In the genomic region with DNA sequence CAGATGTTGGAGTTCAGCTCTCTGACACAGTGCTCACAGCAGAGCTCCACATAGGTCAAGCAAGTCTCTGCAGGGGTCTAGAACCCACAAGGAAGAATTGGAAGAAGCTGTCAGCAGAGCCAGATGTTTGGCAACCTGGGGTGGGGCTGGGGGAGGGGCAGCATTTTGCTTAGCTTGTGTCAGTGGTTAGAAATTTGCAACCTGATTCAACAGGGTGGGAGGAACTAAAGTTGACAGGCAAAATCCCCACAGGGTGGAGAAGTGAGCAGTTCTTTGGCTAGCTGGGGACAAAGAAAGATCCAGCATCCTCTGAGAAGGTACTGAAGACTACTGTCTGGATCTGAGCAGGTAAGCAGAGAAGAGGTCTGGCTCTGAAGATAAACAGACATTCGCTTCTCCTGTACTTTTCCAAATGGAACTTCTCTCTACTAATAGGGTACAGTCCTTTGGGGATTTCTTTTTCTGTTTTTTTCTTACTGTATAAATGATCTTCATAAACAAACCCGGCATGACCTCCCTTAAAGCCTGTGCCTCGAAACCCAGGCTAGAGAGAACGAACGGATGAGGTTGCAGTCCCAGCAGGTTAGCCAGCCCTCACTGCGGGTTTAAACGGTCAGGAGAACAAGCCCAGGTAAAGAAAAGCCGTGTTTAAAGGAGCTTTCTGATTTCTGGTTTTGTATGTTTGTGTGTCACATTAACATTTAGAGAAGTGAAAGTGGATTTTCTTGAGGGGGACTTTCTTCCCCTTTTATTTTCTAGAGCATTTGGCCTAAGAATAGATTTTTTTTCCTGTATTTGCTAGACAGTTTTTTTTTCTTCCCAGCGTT, we compare ENCODE assay signal across 10 mouse cellular contexts. TPM values are rescaled to one million over a fixed set of nuclear protein-coding genes. Genes with fewer than 3 reads are reported as not detected.
DNase-seq lines count a peak whose midpoint lies in the region; ATAC-seq and TF ChIP-seq lines count a peak whose summit lies in the region.
"Had no signal": no experiment of that assay in that cellular context is flagged by ENCODE, and none has a peak within 500 bp of the region (broad histone marks: within the 10 kb centered on the region; RNA-seq: fewer than 3 reads in every experiment).

A gene (plus strand): TSS at position 268 of the 827 bp plus-strand sequence.

- H3K4me3 ChIP-seq in embryonic facial prominence, embryonic 11.5 days (ENCODE audit: low read depth, low read length), result no peak within 1 kb of the TSS
- no peak within 1 kb of the TSS for H3K4me3 ChIP-seq in limb, embryonic 11.5 days (ENCODE audit: low read depth, low read length)
- H3K4me3 ChIP-seq in small intestine, adult 2 months (ENCODE audit: low read depth, low read length), result peak within 1 kb of the TSS; percentile 37
- H3K4me3 ChIP-seq in midbrain, embryonic 13.5 days (replicated peaks), result no peak within 1 kb of the TSS
- H3K4me3 ChIP-seq: embryonic facial prominence, embryonic 15.5 days had no signal

- 18% methylated on average over 9 of the region's 9 CpGs for WGBS in embryonic facial prominence, embryonic 11.5 days
- WGBS in limb, embryonic 11.5 days, result 37% methylated on average over 9 of the region's 9 CpGs
- 10% methylated on average over 9 of the region's 9 CpGs for WGBS in small intestine, adult 2 months
- WGBS in midbrain, embryonic 13.5 days, result 29% methylated on average over 9 of the region's 9 CpGs

- peak; percentile 48; the same call in 1 of the 2 replicates for ATAC-seq in embryonic facial prominence, embryonic 11.5 days (replicated peaks; ENCODE audit: insufficient number of reproducible peaks, low FRiP score, low TSS enrichment, low read depth)
- ATAC-seq in limb, embryonic 11.5 days (ENCODE audit: insufficient number of reproducible peaks, low FRiP score, low TSS enrichment, low read depth), result no peak
- no peak for ATAC-seq in CD4-positive, CD25-positive, alpha-beta regulatory T cell, adult 4 months
- ATAC-seq in midbrain, embryonic 13.5 days, result no peak

- no peaks in the 10 kb centered on the region for H3K27me3 ChIP-seq in embryonic facial prominence, embryonic 11.5 days (ENCODE audit: control insufficient read depth, insufficient read depth, low read length)
- no peaks in the 10 kb centered on the region for H3K27me3 ChIP-seq in limb, embryonic 11.5 days (ENCODE audit: control insufficient read depth, insufficient read depth, low read length)
- H3K27me3 ChIP-seq in small intestine, adult 2 months (ENCODE audit: control insufficient read depth, insufficient read depth, low read length), result no peaks in the 10 kb centered on the region
- no peaks in the 10 kb centered on the region for H3K27me3 ChIP-seq in midbrain, embryonic 13.5 days
- H3K27me3 ChIP-seq: embryonic facial prominence, embryonic 15.5 days had no signal

- DNase-seq in heart, adult 18-20 months, result peak; percentile 7
- DNase-seq in heart, adult 9 months (ENCODE audit: low spot score in 2 of 2), result no peak
- DNase-seq in embryonic facial prominence, embryonic 11.5 days (ENCODE audit: low spot score), result peak; percentile 52
- DNase-seq in limb, embryonic 11.5 days (ENCODE audit: low spot score), result peak; percentile 21
- no peak for DNase-seq in heart, postnatal 36 days
- DNase-seq: layer of hippocampus, postnatal 36 days had no signal

- no peak for TF ChIP-seq CTCF in small intestine, adult 2 months (IDR thresholded peaks at IDR 0.05; ENCODE audit: extremely low read depth, insufficient read length, insufficient replicate concordance, low read depth, low read length)

- no peak within 1 kb of the TSS for H3K4me2 ChIP-seq in embryonic facial prominence, embryonic 11.5 days (ENCODE audit: low read depth, low read length)
- no peak within 1 kb of the TSS for H3K4me2 ChIP-seq in limb, embryonic 11.5 days (ENCODE audit: low read depth, severe bottlenecking)
- no peak within 1 kb of the TSS for H3K4me2 ChIP-seq in midbrain, embryonic 13.5 days (replicated peaks)
- H3K4me2 ChIP-seq: embryonic facial prominence, embryonic 15.5 days had no signal

- intact Hi-C loops in heart, postnatal 36 days (cut with DNase I), result no loop called here

- H3K27ac ChIP-seq in embryonic facial prominence, embryonic 11.5 days (replicated peaks; ENCODE audit: low read depth, low read length), result no peak within 1 kb of the TSS
- H3K27ac ChIP-seq in limb, embryonic 11.5 days (replicated peaks; ENCODE audit: low read depth, low read length), result no peak within 1 kb of the TSS
- peak within 1 kb of the TSS; percentile 14; the same call in 1 of the 2 replicates for H3K27ac ChIP-seq in small intestine, adult 2 months (ENCODE audit: insufficient read depth, low read depth, low read length)
- no peak within 1 kb of the TSS for H3K27ac ChIP-seq in midbrain, embryonic 13.5 days
- H3K27ac ChIP-seq: embryonic facial prominence, embryonic 15.5 days had no signal

- H3K36me3 ChIP-seq in embryonic facial prominence, embryonic 11.5 days (replicated peaks; ENCODE audit: control insufficient read depth, insufficient read depth, low read depth, low read length), result no peaks in the 10 kb centered on the region
- no peaks in the 10 kb centered on the region for H3K36me3 ChIP-seq in limb, embryonic 11.5 days (ENCODE audit: control insufficient read depth, insufficient read depth, low read length)
- no peaks in the 10 kb centered on the region for H3K36me3 ChIP-seq in small intestine, adult 2 months (ENCODE audit: control insufficient read depth, insufficient read depth, low read length)
- no peaks in the 10 kb centered on the region for H3K36me3 ChIP-seq in midbrain, embryonic 13.5 days
- H3K36me3 ChIP-seq: embryonic facial prominence, embryonic 15.5 days had no signal

- no peak for TF ChIP-seq POLR2A in small intestine, adult 2 months (IDR thresholded peaks at IDR 0.05; ENCODE audit: low read depth, low read length)

- H3K9me3 ChIP-seq in embryonic facial prominence, embryonic 11.5 days (replicated peaks; ENCODE audit: control insufficient read depth, low read length), result no peaks in the 10 kb centered on the region
- H3K9me3 ChIP-seq in limb, embryonic 11.5 days (ENCODE audit: control insufficient read depth, low read length), result no peaks in the 10 kb centered on the region
- no peaks in the 10 kb centered on the region for H3K9me3 ChIP-seq in midbrain, embryonic 13.5 days
- H3K9me3 ChIP-seq: embryonic facial prominence, embryonic 15.5 days had no signal

- no peak within 1 kb of the TSS for H3K9ac ChIP-seq in embryonic facial prominence, embryonic 11.5 days (replicated peaks; ENCODE audit: low read length)
- no peak within 1 kb of the TSS for H3K9ac ChIP-seq in limb, embryonic 11.5 days (ENCODE audit: low read length)
- H3K9ac ChIP-seq in midbrain, embryonic 13.5 days (replicated peaks), result no peak within 1 kb of the TSS
- H3K9ac ChIP-seq: embryonic facial prominence, embryonic 15.5 days had no signal

- H3K4me1 ChIP-seq in embryonic facial prominence, embryonic 11.5 days (ENCODE audit: control insufficient read depth, insufficient read depth, low read length), result no peaks in the 10 kb centered on the region
- H3K4me1 ChIP-seq in limb, embryonic 11.5 days (ENCODE audit: control insufficient read depth, insufficient read depth, low read length), result 0 out of 2 replicates have a peak, but pooled peaks cover 2% of the 10 kb centered on the region
- 0 out of 2 replicates have a peak, but pooled peaks cover 2% of the 10 kb centered on the region for H3K4me1 ChIP-seq in small intestine, adult 2 months (ENCODE audit: control insufficient read depth, insufficient read depth, insufficient read length, low read length)
- no peaks in the 10 kb centered on the region for H3K4me1 ChIP-seq in midbrain, embryonic 13.5 days (replicated peaks)
- H3K4me1 ChIP-seq: embryonic facial prominence, embryonic 15.5 days had no signal

RNA-seq across cellular contexts. Expression of the gene that starts here (rescaled TPM):
- under 1 TPM in 1 of 2 experiments, not detected in 1; 0.80 TPM for total RNA-seq in heart, adult 18-20 months (2021)
- polyA plus RNA-seq in embryonic facial prominence, embryonic 11.5 days (2014; fragmentation: Nextera tagmentation; extraction: Ambion mirVana), result 1.2 and 1.3 TPM in 2 replicates
- 0.21 TPM in 1 of 2 replicates, not detected in the other for polyA plus RNA-seq in limb, embryonic 11.5 days (2014; fragmentation: Nextera tagmentation; extraction: Ambion mirVana)
- polyA plus RNA-seq in small intestine, adult 2 months (2012; rRNA removed), result 0.11 and 0.16 TPM in 2 replicates
- polyA plus RNA-seq in CD4-positive, CD25-positive, alpha-beta regulatory T cell, adult 4 months (2017; shearing (Covaris generic)), result under 1 TPM; 0.57 to 1.00 TPM
- polyA plus RNA-seq in midbrain, embryonic 13.5 days (2015; fragmentation: Nextera tagmentation; extraction: Ambion mirVana), result 0.19 and 0.39 TPM in 2 replicates
- not detected for total RNA-seq in heart, postnatal 36 days (2021)
- total RNA-seq: layer of hippocampus, postnatal 36 days had no signal

Comparison
In these comparisons a context has a peak if more than half of its experiments do, and no peak if none do; other contexts are left out.
1. Peak in DNase-seq in heart, adult 18-20 months; RNA of the gene not detected or under 1 TPM.
2. Peak in DNase-seq in limb, embryonic 11.5 days; RNA of the gene not detected or under 1 TPM.